Comparison of ENCODE assay signal across 8 mouse cellular contexts in genomic region chr17:46031621-46032211, GRCm38 (mm10). TPM values are rescaled to one million over a fixed set of nuclear protein-coding genes. Genes with fewer than 3 reads are reported as not detected.
DNase-seq lines count a peak whose midpoint lies in the region; ATAC-seq and TF ChIP-seq lines count a peak whose summit lies in the region.

No protein-coding gene starts in this region.

- TF ChIP-seq CTCF in ES-Bruce4 (IDR thresholded peaks at IDR 0.05; ENCODE audit: low read depth, low read length) = no peak
- no peak for TF ChIP-seq CTCF in left cerebral cortex, adult 2 months (IDR thresholded peaks at IDR 0.05)

- peak overlapping the region; percentile 95 for H3K4me2 ChIP-seq in hindbrain, embryonic 13.5 days

- peak; percentile 61 to 66 for DNase-seq in cerebellum, adult 18-20 months
- DNase-seq in frontal cortex, postnatal 14 days (ENCODE audit: low spot score in 2 of 2) = peak; percentile 40 to 51
- DNase-seq in left cerebral cortex, adult 2 months (ENCODE audit: extremely low spot score in 1 of 2, low spot score in 2 of 2) = peak; percentile 50 to 63
- peak; percentile 65 for DNase-seq in lung, postnatal 36 days
- DNase-seq in right cerebral cortex, adult 2 months (ENCODE audit: low spot score in 2 of 2) = peak; percentile 30 to 47
- DNase-seq in yolk sac, embryonic 10.5 days (ENCODE audit: low spot score) = peak; percentile 81

- H3K4me3 ChIP-seq in ES-Bruce4 (ENCODE audit: low read depth, low read length) = peak overlapping the region; percentile 80
- peak overlapping the region; percentile 86 for H3K4me3 ChIP-seq in hindbrain, embryonic 13.5 days
- peak overlapping the region; percentile 58 for H3K4me3 ChIP-seq in left cerebral cortex, adult 2 months

- peak overlapping the region; percentile 94 for H3K9ac ChIP-seq in ES-Bruce4 (ENCODE audit: low read depth, poor library complexity, severe bottlenecking)
- peak overlapping the region; percentile 93 for H3K9ac ChIP-seq in hindbrain, embryonic 13.5 days

- H3K27ac ChIP-seq in ES-Bruce4 (ENCODE audit: insufficient read depth, low read length) = no peak overlapping the region
- H3K27ac ChIP-seq in hindbrain, embryonic 13.5 days = peak overlapping the region; percentile 91
- H3K27ac ChIP-seq in left cerebral cortex, adult 2 months = peak overlapping the region; percentile 88

- 0 out of 2 replicates have a peak, but pooled peaks have one; percentile 14 for TF ChIP-seq EP300 in ES-Bruce4 (IDR thresholded peaks at IDR 0.05; ENCODE audit: insufficient read depth, low read depth, low read length)

- no peak for ATAC-seq in hindbrain, embryonic 13.5 days (ENCODE audit: low FRiP score)

- no peaks in the 10 kb centered on the region for H3K36me3 ChIP-seq in ES-Bruce4 (ENCODE audit: control insufficient read depth, insufficient read depth, low read length, poor library complexity, severe bottlenecking)
- H3K36me3 ChIP-seq in hindbrain, embryonic 13.5 days = no peaks in the 10 kb centered on the region

- intact Hi-C loops in left cerebral cortex, adult 2 months (cut with DNase I) = loop anchor here (1.0 to 5.0 kb wide), 4 partner anchors 86 to 349 kb away; no protein-coding TSS in a partner anchor

- H3K9me3 ChIP-seq in ES-Bruce4 (replicated peaks; ENCODE audit: control insufficient read depth, insufficient read depth, low read length, poor library complexity, severe bottlenecking) = no peaks in the 10 kb centered on the region
- H3K9me3 ChIP-seq in hindbrain, embryonic 13.5 days = no peaks in the 10 kb centered on the region

- H3K27me3 ChIP-seq in ES-Bruce4 (ENCODE audit: control insufficient read depth, insufficient read depth, low read length, poor library complexity, severe bottlenecking) = 0 out of 2 replicates have a peak, but pooled peaks cover 3% of the 10 kb centered on the region
- H3K27me3 ChIP-seq in hindbrain, embryonic 13.5 days = peaks cover 5% of the 10 kb centered on the region; the same call in 1 of the 2 replicates

- TF ChIP-seq POLR2A in ES-Bruce4 (IDR thresholded peaks at IDR 0.05; ENCODE audit: insufficient read depth, low read length) = peak; percentile 47

- under 1% methylated on average over 50 of the region's 50 CpGs for WGBS in hindbrain, embryonic 13.5 days

- no peaks in the 10 kb centered on the region for H3K4me1 ChIP-seq in ES-Bruce4 (ENCODE audit: control insufficient read depth, insufficient read depth, low read length)
- H3K4me1 ChIP-seq in hindbrain, embryonic 13.5 days (replicated peaks) = peaks cover 50% of the 10 kb centered on the region

RNA-seq across cellular contexts. Expression of gene Vegfa, which starts 0.5 kb away (rescaled TPM):
- polyA plus RNA-seq in ES-Bruce4 (2011; ENCODE audit: insufficient read depth, insufficient read length, low read depth, missing spikeins) = 76.2 and 86.3 TPM in 2 replicates
- 2.8 and 4.1 TPM in 2 replicates for polyA plus RNA-seq in hindbrain, embryonic 13.5 days (2015; fragmentation: Nextera tagmentation; extraction: Ambion mirVana)
- total RNA-seq in left cerebral cortex, adult 2 months (2021) = 10 to 100 TPM; 88.2 to 90.7 TPM

Comparison
In these comparisons a context has a peak if more than half of its experiments do, and no peak if none do; other contexts are left out.
1. RNA of gene Vegfa, which starts 0.5 kb away (polyA plus RNA-seq): 76.2 to 86.3 TPM in ES-Bruce4; 2.8 to 4.1 TPM in hindbrain, embryonic 13.5 days; every median in the first group is over 10 times any median in the second.
2. Peak in every context shown above with its lines, with median percentiles within 50 percentile points of each other: H3K4me3 ChIP-seq and DNase-seq.